Mouse (Mus musculus): ENCODE results near the gene Slc16a1.

DNA sequence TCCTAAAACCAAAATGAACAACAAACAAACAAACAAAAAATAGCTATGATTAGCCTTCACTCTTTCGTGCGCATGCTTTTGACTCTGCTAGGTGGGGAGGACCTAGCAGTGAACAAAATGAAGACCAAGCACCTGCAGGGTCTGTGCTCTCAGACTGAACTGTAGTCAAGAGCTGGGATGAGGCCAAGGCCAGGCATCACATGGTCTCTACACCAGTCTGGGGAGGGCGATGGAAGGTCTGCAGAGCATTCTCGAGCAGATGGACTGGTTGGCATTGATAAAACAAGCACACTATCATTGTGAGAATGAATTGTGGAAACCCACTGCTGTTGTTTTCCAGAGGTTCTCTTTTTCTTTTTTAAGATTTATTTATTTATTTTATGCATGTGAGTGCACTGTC is 65.5 kb downstream of the Slc16a1 start:
- TF ChIP-seq POLR2A (IDR thresholded peaks at IDR 0.05; ENCODE audit: insufficient read depth, low read depth, low read length), result no peak
- TF ChIP-seq CTCF (IDR thresholded peaks at IDR 0.05; ENCODE audit: insufficient read depth, low read depth, low read length), result no peak

Data from olfactory bulb, adult 2 months (tissue).